Mouse (Mus musculus): ENCODE measurements around the gene Frmpd1. TPM values are rescaled to one million over a fixed set of nuclear protein-coding genes. Genes with fewer than 3 reads are reported as not detected.

Frmpd1 gene
- polyA plus RNA-seq, 1 experiment from 2014 or later: 1.1 TPM

- DNase-seq (ENCODE audit: low spot score): no peak
- no peak overlapping the region for H3K9ac ChIP-seq (ENCODE audit: low read length)
- no peaks in the 10 kb centered on the region for H3K27me3 ChIP-seq (ENCODE audit: control insufficient read depth, insufficient read depth, low read length)
- no peaks in the 10 kb centered on the region for H3K9me3 ChIP-seq (ENCODE audit: control insufficient read depth, low read length)
- no peak overlapping the region for H3K4me3 ChIP-seq (ENCODE audit: low read depth, low read length)
- 89% methylated on average over 6 of the region's 6 CpGs for WGBS
- H3K4me1 ChIP-seq (replicated peaks; ENCODE audit: control insufficient read depth, insufficient read depth): no peaks in the 10 kb centered on the region
- H3K27ac ChIP-seq (replicated peaks): no peak overlapping the region
- ATAC-seq (ENCODE audit: low FRiP score, low TSS enrichment): no peak
- H3K36me3 ChIP-seq (ENCODE audit: control insufficient read depth, insufficient read depth, low read length): peaks cover 14% of the 10 kb centered on the region
- TF ChIP-seq CTCF (IDR thresholded peaks at IDR 0.05; ENCODE audit: low read depth) (no peak), EP300 (optimal IDR thresholded peaks at IDR 0.05) (no peak)
- H3K4me2 ChIP-seq (replicated peaks; ENCODE audit: low read depth): no peak overlapping the region
These were observed 123.9 kb downstream of the Frmpd1 start for GRCm38 (mm10) chr4:45308606-45309005.

- Histone ChIP-seq H3K4me1 (replicated peaks; ENCODE audit: control insufficient read depth, insufficient read depth) (no peaks in the 10 kb centered on the region), H3K4me3 (ENCODE audit: low read depth, low read length) (no peak overlapping the region), H3K4me2 (replicated peaks; ENCODE audit: low read depth) (no peak overlapping the region), H3K36me3 (ENCODE audit: control insufficient read depth, insufficient read depth, low read length) (peaks cover 8% of the 10 kb centered on the region; the same call in 1 of the 2 replicates), H3K9me3 (ENCODE audit: control insufficient read depth, low read length) (no peaks in the 10 kb centered on the region), H3K27ac (replicated peaks) (no peak overlapping the region), H3K27me3 (ENCODE audit: control insufficient read depth, insufficient read depth, low read length) (no peaks in the 10 kb centered on the region), H3K9ac (ENCODE audit: low read length) (no peak overlapping the region)
- ATAC-seq (ENCODE audit: low FRiP score, low TSS enrichment): no peak
- TF ChIP-seq CTCF (IDR thresholded peaks at IDR 0.05; ENCODE audit: low read depth): no peak
- 97% methylated on average over 2 of the region's 2 CpGs for WGBS
- DNase-seq (ENCODE audit: low spot score): no peak
These were observed 126.4 kb downstream of the Frmpd1 start for GRCm38 (mm10) chr4:45311056-45311455.

- TF ChIP-seq EP300 (optimal IDR thresholded peaks at IDR 0.05): no peak
- no peak; the same call in 1 of the 2 replicates for TF ChIP-seq CTCF (IDR thresholded peaks at IDR 0.05; ENCODE audit: low read depth)
- Histone ChIP-seq H3K9me3 (ENCODE audit: control insufficient read depth, low read length) (no peaks in the 10 kb centered on the region), H3K4me1 (replicated peaks; ENCODE audit: control insufficient read depth, insufficient read depth) (peaks cover 4% of the 10 kb centered on the region; the same call in 1 of the 2 replicates), H3K27ac (replicated peaks) (peak overlapping the region; percentile 94), H3K4me2 (replicated peaks; ENCODE audit: low read depth) (peak overlapping the region; percentile 75), H3K9ac (ENCODE audit: low read length) (peak overlapping the region; percentile 95), H3K36me3 (ENCODE audit: control insufficient read depth, insufficient read depth, low read length) (peaks cover 7% of the 10 kb centered on the region), H3K4me3 (ENCODE audit: low read depth, low read length) (peak overlapping the region; percentile 86), H3K27me3 (ENCODE audit: control insufficient read depth, insufficient read depth, low read length) (no peaks in the 10 kb centered on the region)
- ATAC-seq (ENCODE audit: low FRiP score, low TSS enrichment): peak; percentile 94
- under 1% methylated on average over 56 of the region's 56 CpGs for WGBS
- peak; percentile 85 for DNase-seq (ENCODE audit: low spot score)
These were observed 135.6 kb downstream of the Frmpd1 start for GRCm38 (mm10) chr4:45320159-45320816.

GRCm38 (mm10) chr4:45331139-45331538 lies 146.5 kb downstream of the Frmpd1 start:
- Histone ChIP-seq H3K27me3 (ENCODE audit: control insufficient read depth, insufficient read depth, low read length) (no peaks in the 10 kb centered on the region), H3K9ac (ENCODE audit: low read length) (no peak overlapping the region), H3K36me3 (ENCODE audit: control insufficient read depth, insufficient read depth, low read length) (no peaks in the 10 kb centered on the region), H3K4me1 (replicated peaks; ENCODE audit: control insufficient read depth, insufficient read depth) (no peaks in the 10 kb centered on the region), H3K4me2 (replicated peaks; ENCODE audit: low read depth) (no peak overlapping the region), H3K27ac (replicated peaks) (no peak overlapping the region), H3K4me3 (ENCODE audit: low read depth, low read length) (no peak overlapping the region), H3K9me3 (ENCODE audit: control insufficient read depth, low read length) (no peaks in the 10 kb centered on the region)
- no peak for DNase-seq (ENCODE audit: low spot score)
- 57% methylated on average over 7 of the region's 7 CpGs for WGBS
- TF ChIP-seq EP300 (optimal IDR thresholded peaks at IDR 0.05) (no peak), CTCF (IDR thresholded peaks at IDR 0.05; ENCODE audit: low read depth) (no peak)
- ATAC-seq (ENCODE audit: low FRiP score, low TSS enrichment): no peak

GRCm38 (mm10) chr4:45332466-45332865 lies 147.8 kb downstream of the Frmpd1 start:
- no peak overlapping the region for H3K9ac ChIP-seq (ENCODE audit: low read length)
- TF ChIP-seq EP300 (optimal IDR thresholded peaks at IDR 0.05): no peak
- no peak for TF ChIP-seq CTCF (IDR thresholded peaks at IDR 0.05; ENCODE audit: low read depth)
- WGBS: 45% methylated on average over 3 of the region's 3 CpGs

More at GRCm38 (mm10) chr4:45332466-45332865, 147.8 kb downstream of the Frmpd1 start:
- H3K4me1 ChIP-seq (replicated peaks; ENCODE audit: control insufficient read depth, insufficient read depth): no peaks in the 10 kb centered on the region
- no peak overlapping the region for H3K4me2 ChIP-seq (replicated peaks; ENCODE audit: low read depth)
- no peaks in the 10 kb centered on the region for H3K27me3 ChIP-seq (ENCODE audit: control insufficient read depth, insufficient read depth, low read length)
- no peak overlapping the region for H3K4me3 ChIP-seq (ENCODE audit: low read depth, low read length)
- ATAC-seq (ENCODE audit: low FRiP score, low TSS enrichment): no peak
- DNase-seq (ENCODE audit: low spot score): no peak
- H3K36me3 ChIP-seq (ENCODE audit: control insufficient read depth, insufficient read depth, low read length): no peaks in the 10 kb centered on the region
- no peaks in the 10 kb centered on the region for H3K9me3 ChIP-seq (ENCODE audit: control insufficient read depth, low read length)
- no peak overlapping the region for H3K27ac ChIP-seq (replicated peaks)

Other genes with a start within 250 kb of the Frmpd1 start
- gene Grhpr, start 203.5 kb upstream of the Frmpd1 start, polyA plus RNA-seq (2015; fragmentation: Nextera tagmentation; extraction: Ambion mirVana): 55.9 and 57.3 TPM in 2 replicates
- 9.0 and 9.7 TPM in 2 replicates for gene Zbtb5, start 172.5 kb upstream of the Frmpd1 start, polyA plus RNA-seq (2015; fragmentation: Nextera tagmentation; extraction: Ambion mirVana)
- 18.3 and 19.9 TPM in 2 replicates for gene Polr1e, start 166.3 kb upstream of the Frmpd1 start, polyA plus RNA-seq (2015; fragmentation: Nextera tagmentation; extraction: Ambion mirVana)
- gene Fbxo10, start 100.3 kb upstream of the Frmpd1 start, polyA plus RNA-seq (2015; fragmentation: Nextera tagmentation; extraction: Ambion mirVana): 3.7 and 4.1 TPM in 2 replicates
- gene Tomm5, start 76.8 kb upstream of the Frmpd1 start, polyA plus RNA-seq (2015; fragmentation: Nextera tagmentation; extraction: Ambion mirVana): 243 and 257 TPM in 2 replicates
- gene Trmt10b, start 112.3 kb downstream of the Frmpd1 start, polyA plus RNA-seq (2015; fragmentation: Nextera tagmentation; extraction: Ambion mirVana): 10.7 and 10.9 TPM in 2 replicates
- 9.1 and 10.5 TPM in 2 replicates for gene Dcaf10, start 157.2 kb downstream of the Frmpd1 start, polyA plus RNA-seq (2015; fragmentation: Nextera tagmentation; extraction: Ambion mirVana)
- gene Exosc3, start 157.9 kb downstream of the Frmpd1 start, polyA plus RNA-seq (2015; fragmentation: Nextera tagmentation; extraction: Ambion mirVana): 41.5 and 43.7 TPM in 2 replicates
- 39.9 and 40.5 TPM in 2 replicates for gene Slc25a51, start 223.9 kb downstream of the Frmpd1 start, polyA plus RNA-seq (2015; fragmentation: Nextera tagmentation; extraction: Ambion mirVana)

Data from stomach, postnatal 0 days (tissue).